Mouse (Mus musculus) small intestine, adult 2 months (tissue): Measurements from ENCODE around the gene Sptb.

Source experiments
- CTCF ChIP-seq: fragments of 200-500 bp; IDR thresholded peaks from 2 replicates; pipeline ENCODE4 v1.5.1; 2012; ENCODE audit warnings: low read depth, mild to moderate bottlenecking, control low read depth, inconsistent platforms, low read length, moderate library complexity, mixed read lengths; ENCODE audit not compliant: insufficient replicate concordance, insufficient read length; ENCODE audit errors: extremely low read depth
- POLR2A ChIP-seq: fragments of 200-500 bp; IDR thresholded peaks from 2 replicates; pipeline ENCODE4 v1.6.1; 2012; ENCODE audit warnings: low read depth, mild to moderate bottlenecking, control low read depth, inconsistent platforms, low read length, moderate library complexity

- TF ChIP-seq CTCF (peak; percentile 83), POLR2A (no peak)
Measured at GRCm38 (mm10) chr12:76596292-76597023, 113.9 kb downstream of the Sptb start.
